Mouse (Mus musculus): ENCODE measurements around the gene Mb.
A peak's percentile ranks its signal among the peaks of the same experiment; 100 is the strongest.

Gene Mb

GRCm38 (mm10) chr15:77050570-77050969 is at the start of gene Mb:
TSS of gene Mb (minus strand) at chr15:77050670.
- no peak for DNase-seq (ENCODE audit: extremely low spot score, low spot score)

- no peak for DNase-seq (ENCODE audit: extremely low spot score, low spot score)
Observed at GRCm38 (mm10) chr15:77099756-77100155, 49.3 kb upstream of the Mb start.

GRCm38 (mm10) chr15:77097358-77097757 is 46.9 kb upstream of the Mb start:
- no peak for DNase-seq (ENCODE audit: extremely low spot score, low spot score)

- DNase-seq (ENCODE audit: extremely low spot score, low spot score) = no peak
Observed at GRCm38 (mm10) chr15:77095216-77095615, 44.7 kb upstream of the Mb start.

GRCm38 (mm10) chr15:77094431-77094830 is 44.0 kb upstream of the Mb start:
- no peak for DNase-seq (ENCODE audit: extremely low spot score, low spot score)

GRCm38 (mm10) chr15:77091394-77091793 is 40.9 kb upstream of the Mb start:
- no peak for DNase-seq (ENCODE audit: extremely low spot score, low spot score)

- no peak for DNase-seq (ENCODE audit: extremely low spot score, low spot score)
Observed at GRCm38 (mm10) chr15:77090531-77090930, 40.1 kb upstream of the Mb start.

- DNase-seq (ENCODE audit: extremely low spot score, low spot score) = no peak
Observed at GRCm38 (mm10) chr15:77089249-77089648, 38.8 kb upstream of the Mb start.

- DNase-seq (ENCODE audit: extremely low spot score, low spot score) = no peak
Observed at GRCm38 (mm10) chr15:77086488-77086887, 36.0 kb upstream of the Mb start.

GRCm38 (mm10) chr15:77085818-77086217 is 35.3 kb upstream of the Mb start:
- DNase-seq (ENCODE audit: extremely low spot score, low spot score) = no peak

- no peak for DNase-seq (ENCODE audit: extremely low spot score, low spot score)
Observed at GRCm38 (mm10) chr15:77081454-77081853, 31.0 kb upstream of the Mb start.

GRCm38 (mm10) chr15:77080684-77081254 is 30.3 kb upstream of the Mb start:
- DNase-seq (ENCODE audit: extremely low spot score, low spot score) = no peak

- no peak for DNase-seq (ENCODE audit: extremely low spot score, low spot score)
Observed at GRCm38 (mm10) chr15:77079890-77080361, 29.5 kb upstream of the Mb start.

GRCm38 (mm10) chr15:77079256-77079822 is 28.9 kb upstream of the Mb start:
- DNase-seq (ENCODE audit: extremely low spot score, low spot score) = no peak

GRCm38 (mm10) chr15:77078786-77079185 is 28.3 kb upstream of the Mb start:
- no peak for DNase-seq (ENCODE audit: extremely low spot score, low spot score)

- no peak for DNase-seq (ENCODE audit: extremely low spot score, low spot score)
Observed at GRCm38 (mm10) chr15:77077906-77078305, 27.4 kb upstream of the Mb start.

GRCm38 (mm10) chr15:77076523-77076922 is 26.1 kb upstream of the Mb start:
- no peak for DNase-seq (ENCODE audit: extremely low spot score, low spot score)

GRCm38 (mm10) chr15:77072556-77073163 is 22.2 kb upstream of the Mb start:
- no peak for DNase-seq (ENCODE audit: extremely low spot score, low spot score)

- DNase-seq (ENCODE audit: extremely low spot score, low spot score) = peak; percentile 44
Observed at GRCm38 (mm10) chr15:77071501-77071900, 21.0 kb upstream of the Mb start.

GRCm38 (mm10) chr15:77070745-77071268 is 20.3 kb upstream of the Mb start:
- no peak for DNase-seq (ENCODE audit: extremely low spot score, low spot score)

- DNase-seq (ENCODE audit: extremely low spot score, low spot score) = no peak
Observed at GRCm38 (mm10) chr15:77069019-77069418, 18.5 kb upstream of the Mb start.

- no peak for DNase-seq (ENCODE audit: extremely low spot score, low spot score)
Observed at GRCm38 (mm10) chr15:77068439-77068861, 18.0 kb upstream of the Mb start.

- no peak for DNase-seq (ENCODE audit: extremely low spot score, low spot score)
Observed at GRCm38 (mm10) chr15:77066233-77066632, 15.8 kb upstream of the Mb start.

Data from neural tube, embryonic 10.5 days (tissue).